Mouse (Mus musculus): ENCODE data around the gene Efna2. TPM values are rescaled to one million over a fixed set of nuclear protein-coding genes. Genes with fewer than 3 reads are reported as not detected.
"Not testable (repeated sequence)": the region's sequence is repeated elsewhere in the genome, so short reads cannot be mapped to it uniquely, and the experiment has no call there.

Efna2 gene
- polyA plus RNA-seq, 1 experiment: 8.5 TPM

DNA sequence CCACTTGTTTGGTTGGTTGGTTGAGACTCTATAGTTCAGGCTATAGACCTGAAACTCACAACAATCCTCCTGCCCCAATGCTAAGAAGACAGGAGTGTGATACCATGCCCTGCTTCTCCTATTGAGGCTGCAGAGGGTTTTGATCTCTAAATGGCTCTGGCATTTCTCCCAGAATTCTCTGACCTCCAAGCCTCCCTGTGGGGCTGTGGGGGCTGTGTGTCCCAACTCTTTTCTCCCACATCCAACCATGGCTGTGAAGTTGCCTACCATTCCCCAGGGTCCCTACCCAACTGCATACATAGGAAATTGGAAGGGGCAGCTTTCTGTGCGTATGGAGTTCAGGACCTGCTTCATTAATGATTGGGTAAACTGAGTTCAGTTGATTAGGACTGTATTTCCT, 16.9 kb downstream of the Efna2 start:
- TF ChIP-seq CTCF (IDR thresholded peaks at IDR 0.05; ENCODE audit: extremely low read depth, insufficient read depth, low read length): no peak
- TF ChIP-seq POLR2A (IDR thresholded peaks at IDR 0.05; ENCODE audit: extremely low read depth, insufficient read depth, low read length): no peak
- Histone ChIP-seq H3K27ac (ENCODE audit: insufficient read depth, low read length) (no peak overlapping the region), H3K4me1 (ENCODE audit: control insufficient read depth, insufficient read depth, low read length) (no peaks in the 10 kb centered on the region), H3K4me3 (ENCODE audit: insufficient read depth, low read length) (no peak overlapping the region)

DNA sequence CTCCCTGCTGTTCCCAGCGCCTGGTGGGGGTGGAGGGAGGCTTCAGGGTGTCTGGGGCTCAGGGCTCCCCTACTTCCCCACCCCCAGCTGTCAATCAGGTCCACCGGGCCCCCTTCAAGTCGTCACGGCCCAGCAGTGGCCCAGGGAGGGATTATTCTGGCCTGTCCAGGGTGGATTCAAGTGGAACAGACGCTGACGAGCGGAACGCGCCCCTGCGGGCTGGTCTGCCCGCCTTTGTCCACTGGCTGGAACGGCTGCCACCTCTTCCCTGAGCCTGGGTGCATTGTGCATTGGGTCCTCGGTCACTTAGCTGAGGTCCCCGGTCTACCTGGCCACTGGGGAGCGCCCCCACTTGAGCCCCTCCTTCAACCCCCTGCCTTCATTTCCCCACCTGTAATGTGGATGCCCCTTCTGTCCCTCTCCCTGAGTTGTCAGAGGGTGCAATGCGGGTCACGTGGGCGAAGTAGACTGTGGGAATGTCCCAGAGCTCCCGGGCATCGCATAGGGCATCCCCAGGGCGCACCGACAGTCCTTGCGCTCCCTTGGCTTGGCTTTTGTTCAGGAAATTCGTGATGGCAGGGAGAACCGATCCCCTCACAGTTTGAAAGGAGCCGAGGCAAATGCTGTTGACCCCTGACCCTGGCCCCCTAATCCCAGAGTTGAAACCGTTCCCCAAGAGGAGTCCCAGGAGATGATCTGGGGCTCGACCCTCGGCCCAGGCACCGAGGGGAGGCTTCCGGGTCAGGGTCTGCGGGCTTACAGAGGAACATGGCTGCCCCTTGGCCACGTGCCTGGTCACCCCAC, 17.7 kb downstream of the Efna2 start:
- H3K4me3 ChIP-seq (ENCODE audit: insufficient read depth, low read length): no peak overlapping the region
- no peak overlapping the region for H3K27ac ChIP-seq (ENCODE audit: insufficient read depth, low read length)
- no peak for TF ChIP-seq CTCF (IDR thresholded peaks at IDR 0.05; ENCODE audit: extremely low read depth, insufficient read depth, low read length)
- TF ChIP-seq POLR2A (IDR thresholded peaks at IDR 0.05; ENCODE audit: extremely low read depth, insufficient read depth, low read length): no peak
- no peaks in the 10 kb centered on the region for H3K4me1 ChIP-seq (ENCODE audit: control insufficient read depth, insufficient read depth, low read length)

DNA sequence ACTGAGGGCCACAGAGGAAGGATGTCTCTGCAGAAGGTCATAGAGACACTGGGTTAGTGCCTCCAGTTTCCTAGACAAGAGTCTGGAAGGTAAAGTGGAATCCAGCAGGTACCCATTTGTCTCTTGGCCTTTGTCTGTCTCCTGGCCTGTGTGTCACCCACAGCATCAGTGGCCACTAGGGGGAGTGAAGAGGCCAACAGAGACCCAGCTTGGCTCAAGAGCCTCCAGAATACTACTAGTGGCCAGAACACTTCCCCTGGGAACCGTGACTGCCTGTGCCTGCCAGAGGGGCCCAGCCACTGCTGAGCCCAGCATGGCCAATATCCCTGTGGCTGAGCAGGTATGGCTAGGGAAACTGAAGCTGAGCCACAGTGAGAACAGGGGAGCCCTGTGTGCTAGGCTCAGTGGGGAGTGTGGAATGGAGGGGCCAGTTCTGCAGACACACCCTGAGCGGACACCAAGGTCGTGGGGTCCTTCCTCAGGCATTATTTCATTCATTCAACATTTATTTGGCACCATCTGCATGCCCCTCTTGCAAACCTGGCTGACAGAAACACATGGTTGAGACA, 20.2 kb downstream of the Efna2 start:
- no peak overlapping the region for H3K27ac ChIP-seq (ENCODE audit: insufficient read depth, low read length)
- no peaks in the 10 kb centered on the region for H3K4me1 ChIP-seq (ENCODE audit: control insufficient read depth, insufficient read depth, low read length)
- TF ChIP-seq POLR2A (IDR thresholded peaks at IDR 0.05; ENCODE audit: extremely low read depth, insufficient read depth, low read length): no peak
- peak; percentile 81 for TF ChIP-seq CTCF (IDR thresholded peaks at IDR 0.05; ENCODE audit: extremely low read depth, insufficient read depth, low read length)
- H3K4me3 ChIP-seq (ENCODE audit: insufficient read depth, low read length): no peak overlapping the region

DNA sequence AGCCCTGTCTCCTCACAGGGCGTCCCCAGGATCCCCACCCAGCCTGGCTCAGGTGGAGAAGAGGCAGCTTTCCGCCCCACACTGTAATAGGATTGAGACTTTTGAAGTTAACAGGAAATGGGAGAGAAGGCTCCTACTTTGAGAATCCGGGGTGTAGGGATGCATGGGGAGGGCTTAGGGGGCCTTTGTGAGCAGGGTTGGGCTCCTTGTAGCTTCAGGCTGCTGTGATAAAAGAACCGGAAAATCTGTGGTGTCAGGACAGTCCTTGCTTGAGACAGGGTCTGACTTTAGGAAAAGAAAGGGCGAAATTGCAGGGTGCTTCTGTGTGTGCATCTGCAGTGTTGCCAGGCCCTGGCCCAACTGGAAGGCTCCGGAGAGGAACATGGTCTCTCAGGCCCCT, 21.2 kb downstream of the Efna2 start:
- TF ChIP-seq CTCF (IDR thresholded peaks at IDR 0.05; ENCODE audit: extremely low read depth, insufficient read depth, low read length) (no peak), POLR2A (IDR thresholded peaks at IDR 0.05; ENCODE audit: extremely low read depth, insufficient read depth, low read length) (no peak)

DNA sequence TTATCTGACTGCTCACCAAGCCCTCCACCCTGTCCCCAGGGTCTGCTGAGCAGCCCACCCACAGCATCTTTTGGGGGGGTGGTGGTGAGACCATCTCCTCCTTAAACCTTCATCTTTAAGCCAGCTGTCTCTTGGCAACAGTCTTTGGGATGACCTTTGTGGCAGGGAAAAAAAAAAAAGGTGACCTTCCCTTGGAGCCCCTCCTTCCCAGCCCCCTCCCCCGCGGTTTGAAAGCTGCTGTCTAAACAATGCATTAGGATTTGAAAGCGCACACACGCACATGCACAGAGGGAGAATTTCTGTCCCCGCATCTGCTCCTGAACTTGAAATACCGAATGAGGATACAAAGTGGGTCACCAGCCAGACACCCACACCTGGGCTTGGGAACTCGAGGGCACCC, 24.8 kb downstream of the Efna2 start:
- no peak for TF ChIP-seq CTCF (IDR thresholded peaks at IDR 0.05; ENCODE audit: extremely low read depth, insufficient read depth, low read length)
- Histone ChIP-seq H3K4me3 (ENCODE audit: insufficient read depth, low read length) (no peak overlapping the region), H3K27ac (ENCODE audit: insufficient read depth, low read length) (no peak overlapping the region), H3K4me1 (ENCODE audit: control insufficient read depth, insufficient read depth, low read length) (no peaks in the 10 kb centered on the region)

More for the DNA sequence above, 21.2 kb downstream of the Efna2 start:
- H3K4me1 ChIP-seq (ENCODE audit: control insufficient read depth, insufficient read depth, low read length): no peaks in the 10 kb centered on the region
- H3K27ac ChIP-seq (ENCODE audit: insufficient read depth, low read length): no peak overlapping the region
- no peak overlapping the region for H3K4me3 ChIP-seq (ENCODE audit: insufficient read depth, low read length)

DNA sequence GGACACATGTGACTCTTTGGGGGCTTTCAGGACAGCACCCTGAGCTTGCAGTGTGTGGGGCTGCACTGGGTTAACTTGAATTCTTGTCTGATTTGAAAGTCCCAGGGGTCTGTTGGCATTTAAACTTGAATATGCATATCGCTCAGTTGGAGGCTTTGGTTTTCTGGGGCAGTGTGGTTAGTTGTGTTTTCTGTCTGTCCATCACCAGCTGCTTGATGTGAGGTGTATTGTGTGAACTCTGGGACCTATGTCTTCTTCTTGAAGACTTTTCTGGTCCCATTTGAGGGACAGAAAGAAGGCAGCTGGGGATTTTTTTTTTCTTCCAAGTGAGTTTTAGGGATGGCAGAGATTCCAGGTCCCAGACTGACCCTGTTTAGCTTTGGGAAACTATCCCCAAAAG, 27.9 kb downstream of the Efna2 start:
- Histone ChIP-seq H3K4me3 (ENCODE audit: insufficient read depth, low read length) (no peak overlapping the region), H3K27ac (ENCODE audit: insufficient read depth, low read length) (no peak overlapping the region), H3K4me1 (ENCODE audit: control insufficient read depth, insufficient read depth, low read length) (0 out of 2 replicates have a peak, but pooled peaks cover 1% of the 10 kb centered on the region)
- TF ChIP-seq POLR2A (IDR thresholded peaks at IDR 0.05; ENCODE audit: extremely low read depth, insufficient read depth, low read length) (no peak), CTCF (IDR thresholded peaks at IDR 0.05; ENCODE audit: extremely low read depth, insufficient read depth, low read length) (no peak)

DNA sequence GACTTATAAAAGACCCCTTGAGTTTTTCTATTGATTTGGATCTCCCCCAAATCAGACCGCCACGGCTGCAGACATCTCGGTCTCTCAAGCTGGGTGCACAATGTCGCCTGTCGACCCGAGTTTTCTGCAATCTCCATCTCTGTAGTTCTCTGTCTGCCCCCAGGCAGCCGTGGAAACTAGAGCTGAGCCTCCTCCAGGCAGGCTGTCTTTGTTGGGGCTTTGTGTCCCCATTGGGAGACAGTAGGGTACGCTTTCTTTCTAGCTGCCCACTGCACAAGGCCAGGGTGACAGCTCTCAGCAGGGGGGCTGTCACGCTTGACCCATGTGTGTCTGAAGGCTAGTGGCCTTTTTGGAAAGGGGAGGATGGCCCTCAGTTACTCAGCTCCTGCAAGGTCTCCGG, 28.4 kb downstream of the Efna2 start:
- TF ChIP-seq POLR2A (IDR thresholded peaks at IDR 0.05; ENCODE audit: extremely low read depth, insufficient read depth, low read length) (no peak), CTCF (IDR thresholded peaks at IDR 0.05; ENCODE audit: extremely low read depth, insufficient read depth, low read length) (no peak)
- H3K4me1 ChIP-seq (ENCODE audit: control insufficient read depth, insufficient read depth, low read length): 0 out of 2 replicates have a peak, but pooled peaks cover 1% of the 10 kb centered on the region
- no peak overlapping the region for H3K27ac ChIP-seq (ENCODE audit: insufficient read depth, low read length)
- no peak overlapping the region for H3K4me3 ChIP-seq (ENCODE audit: insufficient read depth, low read length)

DNA sequence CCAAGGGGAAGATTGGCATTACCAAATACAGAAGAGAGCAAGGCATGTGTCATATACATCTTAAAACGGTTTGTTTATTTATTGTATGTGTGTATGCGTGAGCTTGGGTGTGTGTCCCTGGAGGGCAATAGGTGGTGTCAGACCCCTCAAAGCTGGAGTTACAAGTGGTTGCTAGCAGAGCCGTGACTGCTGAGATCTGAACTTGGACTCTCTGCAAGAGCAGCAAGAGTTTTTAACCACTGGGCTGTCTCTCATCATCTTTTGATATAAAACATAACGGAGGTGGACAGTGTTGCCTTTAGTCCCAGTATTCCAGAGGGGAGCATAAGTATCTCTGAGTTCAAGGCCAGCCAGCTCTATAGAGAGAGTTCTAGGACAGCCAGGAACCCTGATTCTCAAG, 29.0 kb downstream of the Efna2 start:
- TF ChIP-seq CTCF (IDR thresholded peaks at IDR 0.05; ENCODE audit: extremely low read depth, insufficient read depth, low read length): no peak
- no peak for TF ChIP-seq POLR2A (IDR thresholded peaks at IDR 0.05; ENCODE audit: extremely low read depth, insufficient read depth, low read length)
- 0 out of 2 replicates have a peak, but pooled peaks cover 1% of the 10 kb centered on the region for H3K4me1 ChIP-seq (ENCODE audit: control insufficient read depth, insufficient read depth, low read length)
- H3K27ac ChIP-seq (ENCODE audit: insufficient read depth, low read length): no peak overlapping the region
- H3K4me3 ChIP-seq (ENCODE audit: insufficient read depth, low read length): no peak overlapping the region

DNA sequence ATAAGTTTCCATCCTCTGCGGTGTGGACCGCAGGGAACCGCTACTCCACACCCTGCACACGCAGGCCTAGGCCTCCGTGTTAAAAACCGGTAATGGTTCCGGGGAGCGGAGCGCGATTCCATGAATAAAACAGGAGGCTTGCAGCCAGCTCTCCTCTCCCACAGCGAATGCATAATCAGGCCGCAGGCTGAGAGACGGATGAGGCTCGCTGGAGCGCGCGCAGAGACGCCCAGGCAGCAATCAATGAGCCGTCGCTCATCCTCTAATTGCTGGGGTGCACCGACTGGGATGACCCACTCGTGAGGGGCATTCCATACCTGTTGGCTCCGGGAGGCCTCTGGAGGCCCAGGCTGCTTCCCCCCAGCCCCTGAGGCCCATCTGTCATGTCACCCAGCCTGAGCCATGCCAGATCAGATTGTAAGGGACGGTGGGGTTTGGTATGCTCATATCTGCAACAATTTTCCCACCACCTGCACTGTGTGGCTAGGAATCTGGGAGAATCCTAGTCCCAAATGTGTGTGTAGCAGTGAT, 29.6 kb downstream of the Efna2 start:
- TF ChIP-seq CTCF (IDR thresholded peaks at IDR 0.05; ENCODE audit: extremely low read depth, insufficient read depth, low read length) (no peak), POLR2A (IDR thresholded peaks at IDR 0.05; ENCODE audit: extremely low read depth, insufficient read depth, low read length) (0 out of 2 replicates have a peak, but pooled peaks have one; percentile 29)
- 0 out of 2 replicates have a peak, but pooled peaks cover 1% of the 10 kb centered on the region for H3K4me1 ChIP-seq (ENCODE audit: control insufficient read depth, insufficient read depth, low read length)
- H3K27ac ChIP-seq (ENCODE audit: insufficient read depth, low read length): 0 out of 2 replicates have a peak overlapping the region, but pooled peaks have one; percentile 9
- no peak overlapping the region for H3K4me3 ChIP-seq (ENCODE audit: insufficient read depth, low read length)

DNA sequence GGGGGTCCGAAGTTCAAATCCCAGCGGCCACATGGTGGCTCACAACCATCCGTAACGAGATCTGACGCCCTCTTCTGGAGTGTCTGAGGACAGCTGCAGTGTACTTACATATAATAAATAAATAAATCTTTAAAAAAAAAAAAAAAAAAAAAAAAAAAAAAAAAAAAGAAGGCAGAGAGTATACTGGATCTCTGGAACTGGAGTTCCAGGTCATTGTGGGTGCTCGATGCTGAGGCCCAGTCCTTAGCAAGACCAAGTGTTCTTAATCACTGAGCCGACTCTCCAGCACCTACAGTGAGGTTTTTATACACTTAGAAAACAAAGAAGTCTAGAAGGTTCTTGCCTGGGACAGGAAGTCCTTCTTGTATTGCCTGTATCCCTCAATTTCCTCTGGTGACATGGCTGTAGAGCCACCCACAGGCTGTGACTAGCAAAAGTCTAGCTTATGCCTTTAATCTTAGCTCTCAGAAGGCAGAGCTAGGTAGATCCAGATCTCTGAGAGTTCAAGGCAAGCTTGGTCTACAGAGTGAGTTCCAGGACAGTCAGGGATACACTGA, 32.3 kb downstream of the Efna2 start:
- H3K27ac ChIP-seq (ENCODE audit: insufficient read depth, low read length); H3K4me3 ChIP-seq (ENCODE audit: insufficient read depth, low read length); H3K4me1 ChIP-seq (ENCODE audit: control insufficient read depth, insufficient read depth, low read length): not testable (repeated sequence)
